In genomic region chr9:103486262-103486661, GRCm38 (mm10) we compare ENCODE assay signal across 18 mouse cellular contexts. TPM values are rescaled to one million over a fixed set of nuclear protein-coding genes. Genes with fewer than 3 reads are reported as not detected.
DNase-seq lines count a peak whose midpoint lies in the region; ATAC-seq and TF ChIP-seq lines count a peak whose summit lies in the region.
"Had no signal": no experiment of that assay in that cellular context is flagged by ENCODE, and none has a peak within 500 bp of the region (broad histone marks: within the 10 kb centered on the region; RNA-seq: fewer than 3 reads in every experiment).

No protein-coding gene starts in this region.

- 0 out of 2 replicates have a peak, but pooled peaks cover 3% of the 10 kb centered on the region for H3K27me3 ChIP-seq in hindbrain, embryonic 10.5 days (ENCODE audit: insufficient read depth, poor library complexity, severe bottlenecking)
- H3K27me3 ChIP-seq in hindbrain, embryonic 16.5 days (replicated peaks; ENCODE audit: control insufficient read depth, insufficient read depth, low read length) = no peaks in the 10 kb centered on the region
- no peaks in the 10 kb centered on the region for H3K27me3 ChIP-seq in liver, postnatal 0 days (ENCODE audit: insufficient read depth, low read length)
- H3K27me3 ChIP-seq in embryonic facial prominence, embryonic 14.5 days (replicated peaks; ENCODE audit: control insufficient read depth, insufficient read depth, low read length) = no peaks in the 10 kb centered on the region
- H3K27me3 ChIP-seq: embryonic facial prominence, embryonic 12.5 days; stomach, embryonic 15.5 days had no signal

- H3K9ac ChIP-seq in hindbrain, embryonic 16.5 days (ENCODE audit: low read depth, low read length) = no peak overlapping the region
- H3K9ac ChIP-seq in liver, postnatal 0 days (replicated peaks) = no peak overlapping the region
- no peak overlapping the region for H3K9ac ChIP-seq in embryonic facial prominence, embryonic 14.5 days (ENCODE audit: low read depth, low read length)
- H3K9ac ChIP-seq: embryonic facial prominence, embryonic 12.5 days; stomach, embryonic 15.5 days had no signal

- no peak for DNase-seq in hindbrain, embryonic 10.5 days (ENCODE audit: low spot score)
- no peak for DNase-seq in liver, postnatal 0 days
- no peak for DNase-seq in liver
- DNase-seq in embryonic facial prominence, embryonic 14.5 days (ENCODE audit: low spot score) = no peak
- no peak for DNase-seq in embryo, embryonic 10.5 days (ENCODE audit: low spot score)
- DNase-seq: cerebellum, postnatal 14 days; gastrocnemius, adult 2 months; heart, postnatal 10 days; lung, adult 18-20 months; retina, postnatal 1 day had no signal

- no peak overlapping the region for H3K4me2 ChIP-seq in hindbrain, embryonic 16.5 days (ENCODE audit: low read length)
- no peak overlapping the region for H3K4me2 ChIP-seq in liver, postnatal 0 days (ENCODE audit: low read depth, low read length)
- 0 out of 2 replicates have a peak overlapping the region, but pooled peaks have one; percentile 12 for H3K4me2 ChIP-seq in embryonic facial prominence, embryonic 14.5 days (ENCODE audit: low read depth, low read length)
- H3K4me2 ChIP-seq: embryonic facial prominence, embryonic 12.5 days; stomach, embryonic 15.5 days had no signal

- H3K9me3 ChIP-seq in hindbrain, embryonic 10.5 days = no peaks in the 10 kb centered on the region
- no peaks in the 10 kb centered on the region for H3K9me3 ChIP-seq in hindbrain, embryonic 16.5 days (ENCODE audit: control insufficient read depth, low read length)
- H3K9me3 ChIP-seq in liver, postnatal 0 days (ENCODE audit: low read length) = no peaks in the 10 kb centered on the region
- H3K9me3 ChIP-seq in embryonic facial prominence, embryonic 14.5 days (ENCODE audit: control insufficient read depth, low read length) = no peaks in the 10 kb centered on the region
- H3K9me3 ChIP-seq: embryonic facial prominence, embryonic 12.5 days; stomach, embryonic 15.5 days had no signal

- no peak overlapping the region for H3K4me3 ChIP-seq in hindbrain, embryonic 10.5 days
- no peak overlapping the region for H3K4me3 ChIP-seq in hindbrain, embryonic 16.5 days (ENCODE audit: low read length)
- no peak overlapping the region for H3K4me3 ChIP-seq in liver, postnatal 0 days (ENCODE audit: low read depth, low read length)
- no peak overlapping the region for H3K4me3 ChIP-seq in embryonic facial prominence, embryonic 14.5 days (ENCODE audit: low read depth, low read length)
- H3K4me3 ChIP-seq: embryonic facial prominence, embryonic 12.5 days; gastrocnemius, adult 2 months; stomach, embryonic 15.5 days had no signal

- 85% methylated on average over 6 of the region's 6 CpGs for WGBS in hindbrain, embryonic 10.5 days
- 76% methylated on average over 6 of the region's 6 CpGs for WGBS in hindbrain, embryonic 16.5 days
- 33% methylated on average over 6 of the region's 6 CpGs for WGBS in liver, postnatal 0 days (ENCODE audit: insufficient replicate concordance)
- 80% methylated on average over 5 of the region's 6 CpGs for WGBS in embryonic facial prominence, embryonic 14.5 days

- H3K4me1 ChIP-seq in hindbrain, embryonic 10.5 days (replicated peaks) = peaks cover 37% of the 10 kb centered on the region
- H3K4me1 ChIP-seq in hindbrain, embryonic 16.5 days (ENCODE audit: control insufficient read depth, insufficient read depth, low read depth, low read length) = peaks cover 6% of the 10 kb centered on the region; the same call in 1 of the 2 replicates
- peaks cover 16% of the 10 kb centered on the region for H3K4me1 ChIP-seq in liver, postnatal 0 days (ENCODE audit: insufficient read depth)
- H3K4me1 ChIP-seq in embryonic facial prominence, embryonic 14.5 days (ENCODE audit: control insufficient read depth, insufficient read depth, low read length) = peaks cover 12% of the 10 kb centered on the region
- H3K4me1 ChIP-seq: stomach, embryonic 15.5 days had no signal

- no peak for TF ChIP-seq EP300 in liver, postnatal 0 days (IDR thresholded peaks at IDR 0.05; ENCODE audit: low read depth)

- peak overlapping the region; percentile 46; the same call in 1 of the 2 replicates for H3K27ac ChIP-seq in hindbrain, embryonic 10.5 days
- H3K27ac ChIP-seq in hindbrain, embryonic 16.5 days (ENCODE audit: low read depth, low read length) = no peak overlapping the region
- H3K27ac ChIP-seq in liver, postnatal 0 days (ENCODE audit: low read depth) = no peak overlapping the region
- H3K27ac ChIP-seq in embryonic facial prominence, embryonic 14.5 days (replicated peaks; ENCODE audit: low read depth, low read length) = no peak overlapping the region
- H3K27ac ChIP-seq: gastrocnemius, adult 2 months; kidney, postnatal 0 days had no signal

- ATAC-seq in hindbrain, embryonic 16.5 days = no peak
- ATAC-seq in liver, postnatal 0 days = peak; percentile 23; the same call in 1 of the 2 replicates
- peak; percentile 68 for ATAC-seq in common myeloid progenitor, adult 5-6 weeks (replicated peaks; ENCODE audit: low read depth, poor library complexity, severe bottlenecking)
- no peak for ATAC-seq in embryonic facial prominence, embryonic 14.5 days (ENCODE audit: low read depth)
- ATAC-seq: forebrain, embryonic 14.5 days; midbrain, embryonic 16.5 days had no signal

- no peaks in the 10 kb centered on the region for H3K36me3 ChIP-seq in hindbrain, embryonic 10.5 days
- no peaks in the 10 kb centered on the region for H3K36me3 ChIP-seq in hindbrain, embryonic 16.5 days (ENCODE audit: control insufficient read depth, insufficient read depth, low read length)
- no peaks in the 10 kb centered on the region for H3K36me3 ChIP-seq in liver, postnatal 0 days (replicated peaks; ENCODE audit: insufficient read depth, low read length)
- no peaks in the 10 kb centered on the region for H3K36me3 ChIP-seq in embryonic facial prominence, embryonic 14.5 days (ENCODE audit: control insufficient read depth, insufficient read depth, low read length)
- H3K36me3 ChIP-seq: embryonic facial prominence, embryonic 12.5 days; stomach, embryonic 15.5 days had no signal

- TF ChIP-seq CTCF in liver, postnatal 0 days (IDR thresholded peaks at IDR 0.05; ENCODE audit: low read depth) = no peak

RNA-seq across cellular contexts. Expression of gene Bfsp2, which starts 6.0 kb away (rescaled TPM):
- 0.90 and 2.5 TPM in 2 replicates for polyA plus RNA-seq in hindbrain, embryonic 10.5 days (2016; fragmentation: Nextera tagmentation; extraction: Ambion mirVana)
- 5.0 and 6.0 TPM in 2 replicates for polyA plus RNA-seq in hindbrain, embryonic 16.5 days (2015; fragmentation: Nextera tagmentation; extraction: Ambion mirVana)
- polyA plus RNA-seq in liver, postnatal 0 days (2015; fragmentation: Nextera tagmentation; extraction: Ambion mirVana) = 5.5 and 6.3 TPM in 2 replicates
- total RNA-seq in common myeloid progenitor, adult 5-6 weeks (2017) = 2.4 and 3.8 TPM in 2 replicates
- polyA plus RNA-seq in embryonic facial prominence, embryonic 14.5 days (2014; fragmentation: Nextera tagmentation; extraction: Ambion mirVana) = 3.3 and 3.7 TPM in 2 replicates
- total RNA-seq: adrenal gland, postnatal 4 days had no signal

Comparison
In these comparisons a context has a peak if more than half of its experiments do, and no peak if none do; other contexts are left out.
1. ATAC-seq: peak in liver, postnatal 0 days (single experiment) and common myeloid progenitor, adult 5-6 weeks (single experiment); none in hindbrain, embryonic 16.5 days (single experiment) and embryonic facial prominence, embryonic 14.5 days (single experiment).